Mouse (Mus musculus): Measurements from ENCODE around the gene Acot8.

DNA sequence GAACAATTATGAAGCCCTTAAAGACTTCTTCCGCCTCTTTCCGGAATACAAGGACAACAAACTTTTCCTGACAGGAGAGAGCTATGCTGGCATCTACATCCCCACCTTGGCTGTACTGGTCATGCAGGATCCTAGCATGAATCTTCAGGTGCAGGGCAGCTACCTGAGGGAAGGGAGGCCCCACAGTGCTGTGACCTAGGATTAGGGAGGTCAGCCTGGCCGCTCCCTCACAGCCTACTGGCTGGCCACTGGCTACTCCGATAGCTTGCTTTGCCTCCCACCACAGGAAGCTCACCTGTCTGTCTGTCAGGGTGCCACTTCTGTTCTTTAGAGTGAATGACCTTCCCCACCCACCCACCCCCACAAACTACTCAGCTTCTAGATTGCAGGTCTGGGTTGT lies 30.5 kb upstream of the Acot8 start:
- no peak for TF ChIP-seq POLR2A (IDR thresholded peaks at IDR 0.05; ENCODE audit: low read depth, low read length)
- TF ChIP-seq USF2 (conservative IDR thresholded peaks at IDR 0.05; ENCODE audit: low read depth, low read length), result no peak
- no peak for TF ChIP-seq EP300 (IDR thresholded peaks at IDR 0.05; ENCODE audit: low read length)
- no peak for TF ChIP-seq BHLHE40 (IDR thresholded peaks at IDR 0.05; ENCODE audit: low read depth, low read length)
- no peak for TF ChIP-seq USF1 (IDR thresholded peaks at IDR 0.05; ENCODE audit: low read depth, low read length)
- TF ChIP-seq RCOR1 (conservative IDR thresholded peaks at IDR 0.05; ENCODE audit: low read depth, low read length), result no peak
- no peak for TF ChIP-seq CTCF (conservative IDR thresholded peaks at IDR 0.05 in 1 of 2, IDR thresholded peaks at IDR 0.05 in 1 of 2; ENCODE audit: low read depth in 2 of 2, low read length in 2 of 2)

All from CH12.LX (cell line).